Mouse (Mus musculus): ENCODE results near the gene Ncoa4. TPM values are rescaled to one million over a fixed set of nuclear protein-coding genes. Genes with fewer than 3 reads are reported as not detected.
A peak's percentile ranks its signal among the peaks of the same experiment; 100 is the strongest.
"Not testable (repeated sequence)": the region's sequence is repeated elsewhere in the genome, so short reads cannot be mapped to it uniquely, and the experiment has no call there.

Gene Ncoa4
- 74.3 and 75.9 TPM in 2 replicates for polyA plus RNA-seq (2015; fragmentation: Nextera tagmentation; extraction: Ambion mirVana)

GRCm38 (mm10) chr14:32159690-32160246 is at the start of gene Ncoa4:
Gene Ncoa4 (plus strand): TSS chr14:32159865.
- H3K4me2 ChIP-seq = peak within 1 kb of the TSS; percentile 89
- peak; percentile 93 for ATAC-seq (ENCODE audit: insufficient number of reproducible peaks, insufficient read depth, low FRiP score, low TSS enrichment, low read depth)
- no peaks in the 10 kb centered on the region for H3K27me3 ChIP-seq
- peaks cover 13% of the 10 kb centered on the region for H3K4me1 ChIP-seq
- no peaks in the 10 kb centered on the region for H3K36me3 ChIP-seq
- H3K4me3 ChIP-seq = peak within 1 kb of the TSS; percentile 93
- under 1% methylated on average over 40 of the region's 40 CpGs for WGBS
- H3K9ac ChIP-seq = peak within 1 kb of the TSS; percentile 96
- no peaks in the 10 kb centered on the region for H3K9me3 ChIP-seq
- peak within 1 kb of the TSS; percentile 75 for H3K27ac ChIP-seq

DNA sequence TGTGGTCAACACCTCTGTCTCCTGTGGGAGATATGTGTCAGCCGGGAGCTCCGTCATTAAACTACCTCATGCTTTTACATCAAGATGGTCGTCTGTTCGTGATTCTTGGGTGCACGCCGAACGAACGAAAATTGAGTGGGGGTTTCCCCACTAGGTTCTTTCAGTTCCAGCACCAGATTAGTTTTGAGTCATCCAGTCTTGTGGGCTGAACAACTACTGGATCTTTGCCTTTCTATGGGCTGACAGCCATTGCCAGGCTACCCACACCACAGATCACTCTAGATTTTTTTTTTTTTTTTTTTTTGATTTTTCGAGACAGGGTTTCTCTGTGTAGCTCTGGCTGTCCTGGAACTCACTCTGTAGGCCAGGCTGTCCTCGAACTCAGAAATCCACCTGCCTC is 47.5 kb upstream of the Ncoa4 start:
- H3K36me3 ChIP-seq; H3K9me3 ChIP-seq; H3K27ac ChIP-seq; H3K4me3 ChIP-seq; H3K4me1 ChIP-seq; H3K27me3 ChIP-seq; ATAC-seq (ENCODE audit: insufficient number of reproducible peaks, insufficient read depth, low FRiP score, low TSS enrichment, low read depth); H3K9ac ChIP-seq; H3K4me2 ChIP-seq: not testable (repeated sequence)
- WGBS = 91% methylated on average over 10 of the region's 10 CpGs

- H3K9me3 ChIP-seq = no peaks in the 10 kb centered on the region
- no peak overlapping the region for H3K4me3 ChIP-seq
- H3K27me3 ChIP-seq = no peaks in the 10 kb centered on the region
- no peak overlapping the region for H3K27ac ChIP-seq
- 64% methylated on average over 11 of the region's 11 CpGs for whole genome bisulfite sequencing
- H3K36me3 ChIP-seq = no peaks in the 10 kb centered on the region
- H3K9ac ChIP-seq = no peak overlapping the region
- H3K4me1 ChIP-seq = no peaks in the 10 kb centered on the region
- ATAC-seq (ENCODE audit: insufficient number of reproducible peaks, insufficient read depth, low FRiP score, low TSS enrichment, low read depth) = no peak
- no peak overlapping the region for H3K4me2 ChIP-seq
Measured at GRCm38 (mm10) chr14:32120940-32121919, 38.4 kb upstream of the Ncoa4 start.

- no peaks in the 10 kb centered on the region for H3K9me3 ChIP-seq
- H3K4me1 ChIP-seq = no peaks in the 10 kb centered on the region
- H3K9ac ChIP-seq = no peak overlapping the region
- H3K4me3 ChIP-seq = no peak overlapping the region
- H3K4me2 ChIP-seq = no peak overlapping the region
- no peak for ATAC-seq (ENCODE audit: insufficient number of reproducible peaks, insufficient read depth, low FRiP score, low TSS enrichment, low read depth)
- no peaks in the 10 kb centered on the region for H3K27me3 ChIP-seq
- no peak overlapping the region for H3K27ac ChIP-seq
- 56% methylated on average over 2 of the region's 2 CpGs for whole genome bisulfite sequencing
- H3K36me3 ChIP-seq = no peaks in the 10 kb centered on the region
Measured at GRCm38 (mm10) chr14:32121920-32122315, 37.7 kb upstream of the Ncoa4 start.

GRCm38 (mm10) chr14:32124261-32124660 is 35.4 kb upstream of the Ncoa4 start:
- H3K27me3 ChIP-seq = no peaks in the 10 kb centered on the region
- no peaks in the 10 kb centered on the region for H3K4me1 ChIP-seq
- H3K4me3 ChIP-seq = no peak overlapping the region
- H3K27ac ChIP-seq = no peak overlapping the region
- 59% methylated on average over 3 of the region's 3 CpGs for WGBS
- H3K4me2 ChIP-seq = no peak overlapping the region
- no peak overlapping the region for H3K9ac ChIP-seq
- H3K9me3 ChIP-seq = no peaks in the 10 kb centered on the region
- H3K36me3 ChIP-seq = no peaks in the 10 kb centered on the region
- ATAC-seq (ENCODE audit: insufficient number of reproducible peaks, insufficient read depth, low FRiP score, low TSS enrichment, low read depth) = no peak

DNA sequence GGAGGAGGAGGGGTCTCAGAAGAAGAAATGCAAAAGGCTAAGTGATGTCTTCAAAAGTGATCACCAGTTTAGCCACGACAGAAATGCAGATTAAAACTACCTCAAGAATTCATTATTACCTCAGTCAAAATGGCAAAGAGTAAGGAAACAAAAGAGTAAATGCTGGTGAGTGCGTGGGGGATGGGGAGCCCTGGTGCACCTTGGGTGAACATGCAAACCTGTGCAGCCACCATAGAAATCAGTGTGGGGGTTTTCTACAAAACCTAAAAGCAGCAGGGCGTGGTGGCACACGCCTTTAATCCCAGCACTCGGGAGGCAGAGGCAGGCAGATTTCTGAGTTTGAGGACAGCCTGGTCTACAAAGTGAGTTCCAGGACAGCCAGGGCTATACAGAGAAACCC is 34.4 kb upstream of the Ncoa4 start:
- not testable (repeated sequence) for H3K9ac ChIP-seq; H3K4me2 ChIP-seq; H3K4me1 ChIP-seq; H3K4me3 ChIP-seq; H3K9me3 ChIP-seq; ATAC-seq (ENCODE audit: insufficient number of reproducible peaks, insufficient read depth, low FRiP score, low TSS enrichment, low read depth); H3K27ac ChIP-seq; H3K27me3 ChIP-seq; H3K36me3 ChIP-seq
- 85% methylated on average over 5 of the region's 5 CpGs for WGBS

DNA sequence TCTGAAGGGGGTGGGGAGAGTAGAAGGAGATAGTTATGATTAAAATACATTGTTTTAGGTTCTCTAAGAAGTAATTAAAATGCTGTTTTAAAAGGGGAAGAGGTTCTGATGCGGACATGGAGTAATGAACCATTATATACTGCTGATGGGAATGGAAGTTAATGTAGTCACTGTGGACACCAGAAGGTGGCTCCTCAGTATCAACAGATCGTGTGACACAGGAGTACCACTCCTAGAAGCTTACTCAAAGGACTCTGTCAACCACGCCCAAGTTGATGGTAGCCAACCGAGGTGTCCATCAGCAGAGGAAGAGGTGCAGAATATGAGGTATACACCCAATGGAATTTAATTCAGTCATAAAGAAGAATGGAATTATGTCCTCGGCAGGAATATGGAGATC is 31.3 kb upstream of the Ncoa4 start:
- no peak for ATAC-seq (ENCODE audit: insufficient number of reproducible peaks, insufficient read depth, low FRiP score, low TSS enrichment, low read depth)
- no peaks in the 10 kb centered on the region for H3K9me3 ChIP-seq
- WGBS = 79% methylated on average over 5 of the region's 5 CpGs
- no peak overlapping the region for H3K9ac ChIP-seq
- H3K4me3 ChIP-seq = no peak overlapping the region
- no peaks in the 10 kb centered on the region for H3K4me1 ChIP-seq
- no peaks in the 10 kb centered on the region for H3K36me3 ChIP-seq
- no peaks in the 10 kb centered on the region for H3K27me3 ChIP-seq
- no peak overlapping the region for H3K27ac ChIP-seq
- H3K4me2 ChIP-seq = no peak overlapping the region

GRCm38 (mm10) chr14:32131836-32132235 is 27.8 kb upstream of the Ncoa4 start:
- H3K4me1 ChIP-seq = peaks cover 10% of the 10 kb centered on the region; the same call in 1 of the 2 replicates
- no peak overlapping the region for H3K4me2 ChIP-seq
- H3K27ac ChIP-seq = no peak overlapping the region
- no peaks in the 10 kb centered on the region for H3K27me3 ChIP-seq
- H3K9me3 ChIP-seq = no peaks in the 10 kb centered on the region
- H3K9ac ChIP-seq = no peak overlapping the region
- no peak overlapping the region for H3K4me3 ChIP-seq
- no peaks in the 10 kb centered on the region for H3K36me3 ChIP-seq
- no peak for ATAC-seq (ENCODE audit: insufficient number of reproducible peaks, insufficient read depth, low FRiP score, low TSS enrichment, low read depth)
- WGBS = 91% methylated on average over 4 of the region's 4 CpGs

DNA sequence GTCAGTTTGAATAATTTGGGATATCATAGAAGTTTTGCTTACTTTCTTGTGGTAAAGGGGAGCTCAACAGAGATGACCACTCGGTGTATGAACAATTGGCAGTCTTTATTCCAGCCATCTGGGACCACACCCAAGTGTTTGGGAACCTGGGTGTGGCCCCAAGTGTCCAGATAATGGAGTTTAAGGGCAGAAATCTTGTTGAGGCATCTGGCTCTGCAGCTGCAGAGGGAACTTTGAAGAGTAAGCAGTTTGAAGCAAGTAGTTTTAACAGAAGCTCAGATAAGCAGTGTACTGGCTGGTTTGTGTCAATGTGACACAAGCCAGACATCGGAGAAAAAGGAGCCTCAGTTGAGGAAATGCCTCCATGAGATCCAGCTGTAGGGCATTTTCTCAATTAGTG is 25.4 kb upstream of the Ncoa4 start:
- H3K27me3 ChIP-seq = no peaks in the 10 kb centered on the region
- H3K9me3 ChIP-seq = no peaks in the 10 kb centered on the region
- WGBS = 47% methylated on average over 2 of the region's 2 CpGs
- no peaks in the 10 kb centered on the region for H3K36me3 ChIP-seq
- peaks cover 10% of the 10 kb centered on the region; the same call in 1 of the 2 replicates for H3K4me1 ChIP-seq
- H3K9ac ChIP-seq = no peak overlapping the region
- H3K4me2 ChIP-seq = no peak overlapping the region
- no peak for ATAC-seq (ENCODE audit: insufficient number of reproducible peaks, insufficient read depth, low FRiP score, low TSS enrichment, low read depth)
- H3K27ac ChIP-seq = no peak overlapping the region
- H3K4me3 ChIP-seq = no peak overlapping the region

DNA sequence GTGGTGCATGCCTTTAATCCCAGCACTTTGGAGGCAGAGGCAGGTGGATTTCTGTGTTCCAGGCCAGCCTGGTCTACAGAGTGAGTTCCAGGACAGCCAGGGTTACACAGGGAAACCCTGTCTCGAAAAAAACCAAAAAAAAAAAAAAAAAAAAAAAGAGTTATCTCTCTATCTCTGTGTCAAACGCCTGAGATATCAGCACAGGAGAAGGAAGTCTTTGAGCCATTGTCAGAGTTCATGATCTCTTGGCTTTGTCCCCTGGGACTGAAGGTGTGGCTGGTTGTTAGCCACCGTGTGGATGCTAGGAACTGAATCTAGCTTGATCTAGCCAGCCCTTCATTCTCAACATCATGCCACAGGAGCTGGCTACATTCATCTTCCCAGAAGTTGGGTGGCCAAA is 23.2 kb upstream of the Ncoa4 start:
- H3K27me3 ChIP-seq; H3K27ac ChIP-seq; H3K36me3 ChIP-seq; H3K4me2 ChIP-seq; H3K9ac ChIP-seq; ATAC-seq (ENCODE audit: insufficient number of reproducible peaks, insufficient read depth, low FRiP score, low TSS enrichment, low read depth); H3K4me3 ChIP-seq; H3K9me3 ChIP-seq: not testable (repeated sequence)
- peaks cover 10% of the 10 kb centered on the region; the same call in 1 of the 2 replicates for H3K4me1 ChIP-seq
- WGBS = 65% methylated on average over 3 of the region's 3 CpGs

DNA sequence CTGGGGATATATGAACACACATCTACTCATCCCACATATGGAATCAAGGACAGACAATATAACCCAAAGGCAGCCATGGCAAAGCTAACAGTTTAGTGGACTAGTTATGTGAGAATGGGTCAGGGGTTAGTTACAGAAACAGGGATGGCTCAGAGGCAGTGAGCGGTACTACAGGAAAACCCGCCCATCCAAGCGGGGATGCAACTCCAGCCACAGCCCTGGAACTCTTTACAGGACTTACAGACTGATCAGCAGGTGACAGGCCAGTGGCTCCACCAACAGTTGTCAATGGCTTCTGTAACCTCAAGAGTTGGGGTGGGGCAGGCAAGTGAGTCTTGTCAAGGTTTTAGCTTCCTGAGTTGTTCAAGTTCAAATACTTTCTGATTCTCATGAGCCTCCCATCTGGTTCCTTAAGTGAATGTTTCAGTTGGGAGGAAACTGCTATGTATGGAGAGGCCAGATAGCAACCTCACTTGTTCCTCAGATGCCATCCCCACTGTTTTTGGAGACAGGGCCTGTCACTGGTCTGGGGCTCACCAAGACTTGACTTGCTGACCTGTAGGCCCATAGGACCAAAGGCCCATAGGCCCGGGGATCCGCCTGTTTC is 19.2 kb upstream of the Ncoa4 start:
- peaks cover 5% of the 10 kb centered on the region; the same call in 1 of the 2 replicates for H3K4me1 ChIP-seq
- H3K27ac ChIP-seq = no peak overlapping the region
- no peak overlapping the region for H3K4me3 ChIP-seq
- no peak for ATAC-seq (ENCODE audit: insufficient number of reproducible peaks, insufficient read depth, low FRiP score, low TSS enrichment, low read depth)
- no peak overlapping the region for H3K9ac ChIP-seq
- 74% methylated on average over 5 of the region's 5 CpGs for WGBS
- H3K27me3 ChIP-seq = no peaks in the 10 kb centered on the region
- no peak overlapping the region for H3K4me2 ChIP-seq
- no peaks in the 10 kb centered on the region for H3K36me3 ChIP-seq
- no peaks in the 10 kb centered on the region for H3K9me3 ChIP-seq
